Mouse (Mus musculus) brain, embryonic 18.5 days (tissue): ENCODE results near the gene Gm21304.
"Not testable (repeated sequence)": the region's sequence is repeated elsewhere in the genome, so short reads cannot be mapped to it uniquely, and the experiment has no call there.

Experiments used
- DNase-seq: peaks from one replicate; pipeline ENCODE4 v3.0.0-alpha.2; 2012; ENCODE audit warnings: low read depth, low spot score

The Gm21304 gene

GRCm38 (mm10) chr10:104168215-104168614 lies at the start of gene Gm21304:
Gene Gm21304 (plus strand): TSS chr10:104168515.
- not testable (repeated sequence) for DNase-seq

GRCm38 (mm10) chr10:104142687-104143086 lies 25.6 kb upstream of the Gm21304 start, which contains the start of gene Gm21293:
Gene Gm21293 (plus strand): TSS chr10:104142987.
- not testable (repeated sequence) for DNase-seq

GRCm38 (mm10) chr10:104151197-104151596 lies 17.1 kb upstream of the Gm21304 start, which contains the start of gene Gm6763:
Gene Gm6763 (plus strand): TSS chr10:104151497.
- not testable (repeated sequence) for DNase-seq

GRCm38 (mm10) chr10:104159706-104160105 lies 8.6 kb upstream of the Gm21304 start, which contains the start of gene Gm8764:
Gene Gm8764 (plus strand): TSS chr10:104160006.
- not testable (repeated sequence) for DNase-seq

GRCm38 (mm10) chr10:104176724-104177123 lies 8.4 kb downstream of the Gm21304 start, which contains the start of gene Gm21312:
Gene Gm21312 (plus strand): TSS chr10:104177024.
- not testable (repeated sequence) for DNase-seq

GRCm38 (mm10) chr10:104185233-104185632 lies 16.9 kb downstream of the Gm21304 start, which contains the start of gene Gm20765:
Gene Gm20765 (plus strand): TSS chr10:104185533.
- DNase-seq = not testable (repeated sequence)

GRCm38 (mm10) chr10:104193742-104194141 lies 25.4 kb downstream of the Gm21304 start, which contains the start of gene Gm4340:
Gene Gm4340 (plus strand): TSS chr10:104194042.
- not testable (repeated sequence) for DNase-seq

GRCm38 (mm10) chr10:104209655-104210054 lies 41.3 kb downstream of the Gm21304 start:
- no peak for DNase-seq

- DNase-seq = peak; percentile 54
Measured at GRCm38 (mm10) chr10:104210268-104210990, 42.1 kb downstream of the Gm21304 start.

GRCm38 (mm10) chr10:104214527-104214926 lies 46.2 kb downstream of the Gm21304 start:
- no peak for DNase-seq
